Mouse (Mus musculus) T-helper 2 cell (primary cell): ENCODE data around the gene Map2k1.
"Not testable (repeated sequence)": the region's sequence is repeated elsewhere in the genome, so short reads cannot be mapped to it uniquely, and the experiment has no call there.

Experiments
- in situ Hi-C: fragments of 300-600 bp; cut with MboI, MseI; formaldehyde crosslinking; loops from one replicate; pipeline ENCODE4 v1.15.1; 2025; ENCODE audit warnings: high pct_unique_total_duplicates

The Map2k1 gene

GRCm38 (mm10) chr9:64216090-64216489 is 37.3 kb downstream of the Map2k1 start:
- in situ Hi-C loops, result no loop called here

- in situ Hi-C loops, result no loop called here
Measured at GRCm38 (mm10) chr9:64214452-64214851, 39.0 kb downstream of the Map2k1 start.

- in situ Hi-C loops, result no loop called here
Measured at GRCm38 (mm10) chr9:64207509-64208084, 45.8 kb downstream of the Map2k1 start.

- in situ Hi-C loops, result no loop called here
Measured at GRCm38 (mm10) chr9:64202866-64203265, 50.6 kb downstream of the Map2k1 start.

- in situ Hi-C loops, result no loop called here
Measured at GRCm38 (mm10) chr9:64202331-64202730, 51.1 kb downstream of the Map2k1 start.

GRCm38 (mm10) chr9:64199897-64200296 is 53.5 kb downstream of the Map2k1 start:
- in situ Hi-C loops, result loop anchor here (5.0 kb wide), 1 partner anchor 533 kb away; no protein-coding TSS in a partner anchor

- in situ Hi-C loops, result loop anchor here (5.0 kb wide), 1 partner anchor 532 kb away; no protein-coding TSS in a partner anchor
Measured at GRCm38 (mm10) chr9:64198763-64199418, 54.5 kb downstream of the Map2k1 start.

GRCm38 (mm10) chr9:64198068-64198762 is 55.2 kb downstream of the Map2k1 start:
- in situ Hi-C loops, result loop anchor here (5.0 kb wide), 1 partner anchor 531 kb away; no protein-coding TSS in a partner anchor

GRCm38 (mm10) chr9:64197524-64197923 is 55.9 kb downstream of the Map2k1 start:
- in situ Hi-C loops, result loop anchor here (5.0 kb wide), 1 partner anchor 530 kb away; no protein-coding TSS in a partner anchor

GRCm38 (mm10) chr9:64195554-64195953 is 57.9 kb downstream of the Map2k1 start:
- in situ Hi-C loops, result loop anchor here (5.0 kb wide), 1 partner anchor 528 kb away; no protein-coding TSS in a partner anchor

- in situ Hi-C loops, result no loop called here
Measured at GRCm38 (mm10) chr9:64193879-64194278, 59.6 kb downstream of the Map2k1 start.

GRCm38 (mm10) chr9:64184166-64184840 is 69.1 kb downstream of the Map2k1 start:
- in situ Hi-C loops, result no loop called here

GRCm38 (mm10) chr9:64183295-64183694 is 70.1 kb downstream of the Map2k1 start:
- in situ Hi-C loops, result not testable (repeated sequence)

- in situ Hi-C loops, result no loop called here
Measured at GRCm38 (mm10) chr9:64178974-64179646, 74.3 kb downstream of the Map2k1 start, which contains the start of gene Snapc5. TSS of gene Snapc5 (plus strand) at chr9:64179274.

- in situ Hi-C loops, result no loop called here
Measured at GRCm38 (mm10) chr9:64178610-64178973, 74.8 kb downstream of the Map2k1 start.

GRCm38 (mm10) chr9:64175378-64175777 is 78.1 kb downstream of the Map2k1 start:
- in situ Hi-C loops, result no loop called here

- in situ Hi-C loops, result no loop called here
Measured at GRCm38 (mm10) chr9:64174766-64175165, 78.7 kb downstream of the Map2k1 start.

GRCm38 (mm10) chr9:64174341-64174740 is 79.1 kb downstream of the Map2k1 start:
- in situ Hi-C loops, result no loop called here

GRCm38 (mm10) chr9:64173666-64174220 is 79.7 kb downstream of the Map2k1 start:
- in situ Hi-C loops, result no loop called here

GRCm38 (mm10) chr9:64172816-64173665 is 80.4 kb downstream of the Map2k1 start, which contains the start of the genes Zwilch and Rpl4:
TSS of gene Zwilch (minus strand) at chr9:64173104.
TSS of gene Rpl4 (plus strand) at chr9:64173375.
- in situ Hi-C loops, result no loop called here
